Mouse (Mus musculus) bone marrow macrophage, adult 2 months (primary cell): ENCODE measurements around the gene Prr15.

ENCODE experiments used
- CTCF ChIP-seq: IDR thresholded peaks from 2 replicates; pipeline ENCODE4 v1.5.1; 2012; ENCODE audit warnings: low read depth, mild to moderate bottlenecking, low read length, moderate library complexity
- POLR2A ChIP-seq: IDR thresholded peaks from 2 replicates; pipeline ENCODE4 v1.6.1; 2012; ENCODE audit warnings: mild to moderate bottlenecking, low read depth, low read length, borderline replicate concordance

DNA sequence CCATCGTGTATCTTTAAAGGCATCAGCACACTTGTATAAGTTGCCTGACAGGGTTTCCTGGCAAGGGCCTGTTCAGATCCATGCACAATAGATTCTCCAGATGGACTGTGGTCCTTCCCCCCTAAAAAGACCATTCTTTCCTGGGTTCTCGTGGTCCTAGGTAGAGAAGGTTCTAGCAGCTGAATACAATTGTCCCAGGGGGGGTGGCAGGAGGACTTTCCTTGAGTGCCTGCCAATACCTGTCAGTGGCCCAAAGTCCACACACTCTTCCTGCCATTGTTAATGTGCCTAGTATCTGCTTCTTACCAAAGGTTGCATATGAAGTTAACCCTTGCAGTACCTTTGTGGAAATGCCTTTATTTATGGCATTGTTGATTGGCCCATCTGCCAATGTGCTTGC lies 28.4 kb upstream of the Prr15 start:
- no peak for TF ChIP-seq CTCF
- TF ChIP-seq POLR2A, result no peak
